Mouse (Mus musculus): Measurements from ENCODE around the gene Ak2. TPM values are rescaled to one million over a fixed set of nuclear protein-coding genes. Genes with fewer than 3 reads are reported as not detected.

Ak2 gene
- polyA plus RNA-seq, 1 experiment: 176 TPM

DNA sequence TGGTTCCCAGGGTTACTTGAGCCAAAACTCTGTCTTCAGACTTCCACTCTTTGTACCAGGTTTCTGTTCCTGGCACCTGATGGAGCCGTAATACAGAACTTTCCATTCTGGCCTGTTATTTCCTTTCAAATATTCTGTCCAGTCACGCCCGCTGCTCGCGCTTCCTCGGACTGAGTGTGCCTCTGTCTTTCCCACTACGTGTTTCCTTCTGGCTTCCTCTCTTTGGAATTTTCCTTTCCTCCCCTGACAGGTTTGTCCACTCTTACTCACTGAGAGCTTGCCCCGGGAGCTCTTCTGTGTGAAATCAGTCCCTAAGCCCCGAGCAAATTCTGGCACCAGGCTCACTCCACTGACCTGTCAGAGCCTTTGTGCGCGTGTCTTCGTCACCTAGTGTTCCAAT is 63.0 kb downstream of the Ak2 start:
- TF ChIP-seq FOSL1 (IDR thresholded peaks at IDR 0.05; ENCODE audit: insufficient read depth, low read length, poor library complexity, severe bottlenecking): no peak
- TF ChIP-seq MYOG (IDR thresholded peaks at IDR 0.05; ENCODE audit: control insufficient read depth, extremely low read depth, insufficient read length): no peak
- no peak for TF ChIP-seq USF1 (IDR thresholded peaks at IDR 0.05; ENCODE audit: low read depth)
- TF ChIP-seq MYOD1 (IDR thresholded peaks at IDR 0.05; ENCODE audit: control insufficient read depth, insufficient read length, low read depth): no peak
- TF ChIP-seq CTCF (IDR thresholded peaks at IDR 0.05; ENCODE audit: control insufficient read depth, insufficient read depth, insufficient read length): no peak
- TF ChIP-seq CEBPB (IDR thresholded peaks at IDR 0.05; ENCODE audit: low read depth): no peak
- TF ChIP-seq MAX (IDR thresholded peaks at IDR 0.05): no peak
- Histone ChIP-seq H3K27me3 (ENCODE audit: control insufficient read depth, insufficient read depth, insufficient read length) (no peaks in the 10 kb centered on the region), H3ac (ENCODE audit: control insufficient read depth, insufficient read length, low read depth) (no peak overlapping the region)

DNA sequence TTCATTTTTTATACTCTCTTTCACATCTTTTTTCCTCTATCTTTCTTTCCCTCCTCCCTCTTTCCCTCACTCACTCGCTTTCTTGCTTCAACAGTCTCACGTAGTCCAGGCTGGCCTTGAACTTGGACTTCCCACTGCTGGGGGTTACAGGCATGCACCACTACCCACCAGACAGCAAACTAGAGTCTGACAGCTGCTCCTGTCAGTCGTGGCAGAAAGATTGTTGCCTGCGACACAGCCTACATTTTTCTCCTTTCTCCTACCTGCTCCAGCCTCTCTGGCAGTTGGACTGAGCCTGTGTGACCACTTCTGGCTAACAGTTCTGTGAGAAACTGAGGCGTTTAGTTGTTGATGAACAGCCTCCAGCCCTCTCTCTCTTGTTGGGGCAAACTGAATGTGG is 63.8 kb downstream of the Ak2 start:
- peaks cover 18% of the 10 kb centered on the region for H3K79me3 ChIP-seq (ENCODE audit: low read depth)
- no peaks in the 10 kb centered on the region for H3K36me3 ChIP-seq (ENCODE audit: control insufficient read depth, insufficient read depth)
- H3ac ChIP-seq (ENCODE audit: control insufficient read depth, insufficient read length, low read depth): no peak overlapping the region
- H3K4me3 ChIP-seq (ENCODE audit: insufficient read depth, poor library complexity, severe bottlenecking): no peak overlapping the region
- H3K27me3 ChIP-seq (ENCODE audit: control insufficient read depth, insufficient read depth, insufficient read length): no peaks in the 10 kb centered on the region
- TF ChIP-seq FOSL1 (IDR thresholded peaks at IDR 0.05; ENCODE audit: insufficient read depth, low read length, poor library complexity, severe bottlenecking) (no peak), MYOD1 (IDR thresholded peaks at IDR 0.05; ENCODE audit: control insufficient read depth, insufficient read length, low read depth) (peak; percentile 74)
- peaks cover 24% of the 10 kb centered on the region for H3K79me2 ChIP-seq (ENCODE audit: control insufficient read depth, insufficient read depth)

More for the DNA sequence above, 63.0 kb downstream of the Ak2 start:
- H3K36me3 ChIP-seq (ENCODE audit: control insufficient read depth, insufficient read depth): no peaks in the 10 kb centered on the region
- no peak overlapping the region for H3K4me3 ChIP-seq (ENCODE audit: insufficient read depth, poor library complexity, severe bottlenecking)
- H3K79me2 ChIP-seq (ENCODE audit: control insufficient read depth, insufficient read depth): peaks cover 16% of the 10 kb centered on the region
- H3K79me3 ChIP-seq (ENCODE audit: low read depth): peaks cover 10% of the 10 kb centered on the region

DNA sequence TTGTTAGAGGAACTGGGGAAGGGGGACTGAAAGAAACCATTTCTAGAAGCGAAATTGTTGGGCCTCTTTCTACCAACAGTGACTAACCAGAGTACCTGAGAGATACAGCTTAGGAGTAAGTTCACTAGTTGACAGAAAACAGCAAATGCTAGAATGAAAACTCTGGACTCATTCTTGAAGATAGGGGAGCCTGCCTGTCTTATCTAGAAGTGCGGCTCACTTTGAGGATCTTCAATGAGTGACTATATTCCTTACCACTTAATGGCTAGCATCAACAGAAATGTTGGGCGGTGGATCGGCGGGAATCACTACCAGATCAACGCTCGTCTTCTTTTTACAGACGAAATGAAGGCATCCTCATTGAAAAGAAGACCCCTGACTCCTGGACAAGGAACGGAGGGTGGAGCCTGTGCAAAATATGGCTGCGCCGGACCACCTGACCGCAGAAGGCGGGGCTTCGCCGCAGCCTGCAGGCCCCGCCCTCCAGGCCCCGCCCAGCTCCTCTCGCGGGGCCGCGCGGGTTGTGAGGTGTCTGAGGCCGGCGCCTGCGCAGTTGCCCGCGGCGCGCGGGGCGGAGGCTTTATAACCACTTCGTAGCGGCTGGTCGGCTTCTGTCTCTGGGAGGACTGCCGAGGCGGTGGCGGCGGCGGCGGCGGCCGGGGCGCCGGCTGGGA is 65.9 kb downstream of the Ak2 start:
- H3K36me3 ChIP-seq (ENCODE audit: control insufficient read depth, insufficient read depth): no peaks in the 10 kb centered on the region
- H3K4me3 ChIP-seq (ENCODE audit: insufficient read depth, poor library complexity, severe bottlenecking): peak overlapping the region; percentile 79
- peaks cover 37% of the 10 kb centered on the region for H3K79me3 ChIP-seq (ENCODE audit: low read depth)
- H3K79me2 ChIP-seq (ENCODE audit: control insufficient read depth, insufficient read depth): peaks cover 45% of the 10 kb centered on the region
- H3ac ChIP-seq (ENCODE audit: control insufficient read depth, insufficient read length, low read depth): peak overlapping the region; percentile 98
- H3K27me3 ChIP-seq (ENCODE audit: control insufficient read depth, insufficient read depth, insufficient read length): no peaks in the 10 kb centered on the region
- TF ChIP-seq CEBPB (IDR thresholded peaks at IDR 0.05; ENCODE audit: low read depth) (no peak), USF1 (IDR thresholded peaks at IDR 0.05; ENCODE audit: low read depth) (peak; percentile 61)

- H3K79me2 ChIP-seq (ENCODE audit: control insufficient read depth, insufficient read depth): peaks cover 53% of the 10 kb centered on the region
- H3K4me3 ChIP-seq (ENCODE audit: insufficient read depth, poor library complexity, severe bottlenecking): peak within 1 kb of the TSS; percentile 79
- H3K79me3 ChIP-seq (ENCODE audit: low read depth): peaks cover 44% of the 10 kb centered on the region
- H3ac ChIP-seq (ENCODE audit: control insufficient read depth, insufficient read length, low read depth): peak within 1 kb of the TSS; percentile 98
- no peaks in the 10 kb centered on the region for H3K27me3 ChIP-seq (ENCODE audit: control insufficient read depth, insufficient read depth, insufficient read length)
- no peaks in the 10 kb centered on the region for H3K36me3 ChIP-seq (ENCODE audit: control insufficient read depth, insufficient read depth)
- TF ChIP-seq MYOG (IDR thresholded peaks at IDR 0.05; ENCODE audit: control insufficient read depth, extremely low read depth, insufficient read length) (no peak), USF1 (IDR thresholded peaks at IDR 0.05; ENCODE audit: low read depth) (no peak), MAX (IDR thresholded peaks at IDR 0.05) (no peak), CEBPB (IDR thresholded peaks at IDR 0.05; ENCODE audit: low read depth) (no peak), CTCF (IDR thresholded peaks at IDR 0.05; ENCODE audit: control insufficient read depth, insufficient read depth, insufficient read length) (no peak), FOSL1 (IDR thresholded peaks at IDR 0.05; ENCODE audit: insufficient read depth, low read length, poor library complexity, severe bottlenecking) (no peak), MYOD1 (IDR thresholded peaks at IDR 0.05; ENCODE audit: control insufficient read depth, insufficient read length, low read depth) (no peak)
Measured at GRCm38 (mm10) chr4:129058207-129059092, 66.7 kb downstream of the Ak2 start, which contains the start of gene Rnf19b. Rnf19b (plus strand) TSS chr4:129058271.

- Histone ChIP-seq H3K79me2 (ENCODE audit: control insufficient read depth, insufficient read depth) (peaks cover 60% of the 10 kb centered on the region), H3K4me3 (ENCODE audit: insufficient read depth, poor library complexity, severe bottlenecking) (peak overlapping the region; percentile 79), H3ac (ENCODE audit: control insufficient read depth, insufficient read length, low read depth) (peak overlapping the region; percentile 98), H3K79me3 (ENCODE audit: low read depth) (peaks cover 51% of the 10 kb centered on the region), H3K36me3 (ENCODE audit: control insufficient read depth, insufficient read depth) (no peaks in the 10 kb centered on the region), H3K27me3 (ENCODE audit: control insufficient read depth, insufficient read depth, insufficient read length) (no peaks in the 10 kb centered on the region)
- TF ChIP-seq MYOD1 (IDR thresholded peaks at IDR 0.05; ENCODE audit: control insufficient read depth, insufficient read length, low read depth) (no peak), MAX (IDR thresholded peaks at IDR 0.05) (no peak), USF1 (IDR thresholded peaks at IDR 0.05; ENCODE audit: low read depth) (no peak), MYOG (IDR thresholded peaks at IDR 0.05; ENCODE audit: control insufficient read depth, extremely low read depth, insufficient read length) (no peak), FOSL1 (IDR thresholded peaks at IDR 0.05; ENCODE audit: insufficient read depth, low read length, poor library complexity, severe bottlenecking) (no peak), CEBPB (IDR thresholded peaks at IDR 0.05; ENCODE audit: low read depth) (no peak), CTCF (IDR thresholded peaks at IDR 0.05; ENCODE audit: control insufficient read depth, insufficient read depth, insufficient read length) (no peak)
Measured at GRCm38 (mm10) chr4:129059125-129059551, 67.4 kb downstream of the Ak2 start.

All from C2C12 (cell line).